ENCODE assay signal across 10 mouse cellular contexts in genomic region chr12:86644512-86645273, GRCm38 (mm10). TPM values are rescaled to one million over a fixed set of nuclear protein-coding genes. Genes with fewer than 3 reads are reported as not detected.
A peak's percentile ranks its signal among the peaks of the same experiment; 100 is the strongest.
DNase-seq lines count a peak whose midpoint lies in the region; ATAC-seq and TF ChIP-seq lines count a peak whose summit lies in the region.
"Had no signal": no experiment of that assay in that cellular context is flagged by ENCODE, and none has a peak within 500 bp of the region (broad histone marks: within the 10 kb centered on the region; RNA-seq: fewer than 3 reads in every experiment).

No protein-coding gene starts in this region.

- ATAC-seq in heart, embryonic 16.5 days (replicated peaks; ENCODE audit: extremely low read depth, insufficient read depth, low FRiP score) = no peak
- peak; percentile 66 for ATAC-seq in frontal cortex, adult (ENCODE audit: low TSS enrichment)
- ATAC-seq in monocyte, adult 5-6 weeks (replicated peaks; ENCODE audit: insufficient number of reproducible peaks, low FRiP score, low TSS enrichment, poor library complexity, severe bottlenecking) = no peak
- ATAC-seq in liver, postnatal 0 days = no peak

- H3K27me3 ChIP-seq in heart, embryonic 16.5 days (ENCODE audit: control insufficient read depth, insufficient read depth, low read length) = no peaks in the 10 kb centered on the region
- H3K27me3 ChIP-seq in heart, adult 2 months (ENCODE audit: control insufficient read depth, insufficient read depth, low read length) = no peaks in the 10 kb centered on the region
- no peaks in the 10 kb centered on the region for H3K27me3 ChIP-seq in liver, postnatal 0 days (ENCODE audit: insufficient read depth, low read length)

- H3K9ac ChIP-seq in heart, embryonic 16.5 days (ENCODE audit: low read length) = no peak overlapping the region
- H3K9ac ChIP-seq in heart, adult 2 months (ENCODE audit: low read depth, low read length) = no peak overlapping the region
- no peak overlapping the region for H3K9ac ChIP-seq in liver, postnatal 0 days (replicated peaks)

- no peak for TF ChIP-seq EP300 in heart, adult 2 months (IDR thresholded peaks at IDR 0.05; ENCODE audit: insufficient read depth, low read depth, low read length)
- no peak for TF ChIP-seq EP300 in liver, postnatal 0 days (IDR thresholded peaks at IDR 0.05; ENCODE audit: low read depth)

- no peaks in the 10 kb centered on the region for H3K36me3 ChIP-seq in heart, embryonic 16.5 days (ENCODE audit: control insufficient read depth, insufficient read depth)
- H3K36me3 ChIP-seq in heart, adult 2 months (ENCODE audit: control insufficient read depth, insufficient read depth, low read length) = no peaks in the 10 kb centered on the region
- no peaks in the 10 kb centered on the region for H3K36me3 ChIP-seq in liver, postnatal 0 days (replicated peaks; ENCODE audit: insufficient read depth, low read length)

- H3K4me2 ChIP-seq in heart, embryonic 16.5 days (ENCODE audit: low read depth, low read length) = no peak overlapping the region
- no peak overlapping the region for H3K4me2 ChIP-seq in liver, postnatal 0 days (ENCODE audit: low read depth, low read length)

- no peaks in the 10 kb centered on the region for H3K79me2 ChIP-seq in heart, adult 2 months (replicated peaks; ENCODE audit: control insufficient read depth, insufficient read depth, low read length)

- peaks cover 8% of the 10 kb centered on the region; the same call in 1 of the 2 replicates for H3K4me1 ChIP-seq in heart, embryonic 16.5 days (ENCODE audit: control insufficient read depth, insufficient read depth, low read length)
- H3K4me1 ChIP-seq in heart, adult 2 months (ENCODE audit: control insufficient read depth, insufficient read depth, low read length) = peaks cover 4% of the 10 kb centered on the region
- no peaks in the 10 kb centered on the region for H3K4me1 ChIP-seq in liver, postnatal 0 days (ENCODE audit: insufficient read depth)

- WGBS in heart, embryonic 16.5 days = 54% methylated on average over 17 of the region's 17 CpGs
- WGBS in heart, adult 2 months = 56% methylated on average over 17 of the region's 17 CpGs
- 68% methylated on average over 17 of the region's 17 CpGs for WGBS in liver, postnatal 0 days (ENCODE audit: insufficient replicate concordance)

- H3K4me3 ChIP-seq in heart, embryonic 16.5 days (ENCODE audit: low read length) = no peak overlapping the region
- no peak overlapping the region for H3K4me3 ChIP-seq in heart, adult 2 months
- no peak overlapping the region for H3K4me3 ChIP-seq in liver, postnatal 0 days (ENCODE audit: low read depth, low read length)
- H3K4me3 ChIP-seq: left cerebral cortex, adult 2 months had no signal

- H3K27ac ChIP-seq in heart, embryonic 16.5 days (ENCODE audit: low read length) = peak overlapping the region; percentile 33
- no peak overlapping the region for H3K27ac ChIP-seq in heart, adult 2 months
- no peak overlapping the region for H3K27ac ChIP-seq in liver, postnatal 0 days (ENCODE audit: low read depth)
- H3K27ac ChIP-seq: left cerebral cortex, adult 2 months had no signal

- DNase-seq in heart, adult 2 months = no peak
- DNase-seq in left cerebral cortex, postnatal 14 days (ENCODE audit: low spot score in 2 of 2) = peak; percentile 44 to 49
- peak; percentile 8 for DNase-seq in right cerebral cortex, postnatal 25 days
- no peak for DNase-seq in adrenal gland, adult (ENCODE audit: inconsistent age in 2 of 2, low spot score in 1 of 2)
- DNase-seq in liver, postnatal 0 days = no peak

- intact Hi-C loops in heart, adult 2 months (cut with DNase I) = no loop called here
- intact Hi-C loops in left cerebral cortex, postnatal 14 days (cut with DNase I) = loop anchor here (5.0 kb wide), 1 partner anchor 33 kb away; the partner anchor contains the start of gene Vash1

- no peaks in the 10 kb centered on the region for H3K9me3 ChIP-seq in heart, embryonic 16.5 days (replicated peaks; ENCODE audit: control insufficient read depth, low read length)
- H3K9me3 ChIP-seq in liver, postnatal 0 days (ENCODE audit: low read length) = no peaks in the 10 kb centered on the region; the same call in 1 of the 2 replicates

- no peak for TF ChIP-seq CTCF in heart, adult 2 months (IDR thresholded peaks at IDR 0.05)
- TF ChIP-seq CTCF in liver, postnatal 0 days (IDR thresholded peaks at IDR 0.05; ENCODE audit: low read depth) = no peak

- no peak for TF ChIP-seq POLR2A in heart, adult 2 months (IDR thresholded peaks at IDR 0.05; ENCODE audit: insufficient read depth, low read depth, low read length)

RNA-seq across cellular contexts. Expression of gene Vash1, which starts 33.8 kb away (rescaled TPM):
- polyA plus RNA-seq in heart, embryonic 16.5 days (2015; fragmentation: Nextera tagmentation; extraction: Ambion mirVana) = 8.9 and 11.0 TPM in 2 replicates
- total RNA-seq in heart, adult 2 months (2021) = 10 to 100 TPM; 10.0 to 14.8 TPM
- 6.4 and 9.3 TPM in 2 replicates for polyA plus RNA-seq in heart, adult 2 months (2012; rRNA removed)
- total RNA-seq in left cerebral cortex, postnatal 14 days (2021) = 10 to 100 TPM; 67.5 to 70.2 TPM
- not detected in 3 replicates for total RNA-seq in monocyte, adult 5-6 weeks (2017)
- polyA plus RNA-seq in liver, postnatal 0 days (2015; fragmentation: Nextera tagmentation; extraction: Ambion mirVana) = 1.3 and 1.4 TPM in 2 replicates
- total RNA-seq: megakaryocyte, adult 5-6 weeks had no signal

Comparison
In these comparisons a context has a peak if more than half of its experiments do, and no peak if none do; other contexts are left out.
1. DNase-seq: peak in left cerebral cortex, postnatal 14 days (2 of 2) and right cerebral cortex, postnatal 25 days (single experiment); none in heart, adult 2 months (0 of 2), adrenal gland, adult (0 of 2) and liver, postnatal 0 days (single experiment).
2. RNA of gene Vash1, which starts 33.8 kb away (total RNA-seq): 67.5 to 70.2 TPM in left cerebral cortex, postnatal 14 days and 10.0 to 14.8 TPM in heart, adult 2 months; not detected in monocyte, adult 5-6 weeks; every median in the first group is over 10 times any median in the second.